9 mouse cellular contexts compared by ENCODE assay signal in genomic region chr13:64368596-64368995, GRCm38 (mm10). TPM values are rescaled to one million over a fixed set of nuclear protein-coding genes. Genes with fewer than 3 reads are reported as not detected.
DNase-seq lines count a peak whose midpoint lies in the region; ATAC-seq and TF ChIP-seq lines count a peak whose summit lies in the region.
"Had no signal": no experiment of that assay in that cellular context is flagged by ENCODE, and none has a peak within 500 bp of the region (broad histone marks: within the 10 kb centered on the region; RNA-seq: fewer than 3 reads in every experiment).

No protein-coding gene starts in this region.

- H3K79me2 ChIP-seq in liver, adult 2 months (ENCODE audit: control insufficient read depth, insufficient read depth, low read length), result peaks cover 9% of the 10 kb centered on the region; the same call in 1 of the 2 replicates

- peaks cover 25% of the 10 kb centered on the region for H3K4me1 ChIP-seq in liver, adult 2 months (ENCODE audit: control insufficient read depth, insufficient read depth, low read length)
- peaks cover 8% of the 10 kb centered on the region; the same call in 1 of the 2 replicates for H3K4me1 ChIP-seq in forebrain, postnatal 0 days (ENCODE audit: insufficient read depth)
- H3K4me1 ChIP-seq in intestine, postnatal 0 days (replicated peaks; ENCODE audit: control insufficient read depth, insufficient read depth, low read length), result no peaks in the 10 kb centered on the region
- peaks cover 16% of the 10 kb centered on the region for H3K4me1 ChIP-seq in neural tube, embryonic 13.5 days (replicated peaks)

- peak overlapping the region; percentile 33 for H3K27ac ChIP-seq in liver, adult 2 months (replicated peaks; ENCODE audit: insufficient read depth, low read depth, low read length)
- H3K27ac ChIP-seq in forebrain, postnatal 0 days (ENCODE audit: low read depth, low read length), result no peak overlapping the region
- no peak overlapping the region for H3K27ac ChIP-seq in intestine, postnatal 0 days (ENCODE audit: low read depth, low read length)
- H3K27ac ChIP-seq in neural tube, embryonic 13.5 days (replicated peaks), result no peak overlapping the region

- no peak for DNase-seq in liver, adult 2 months (ENCODE audit: extremely low read depth, low read depth, low spot score)
- DNase-seq in liver, result no peak
- no peak for DNase-seq in forebrain, postnatal 0 days
- DNase-seq in cerebellum, postnatal 36 days, result no peak
- DNase-seq in Muller cell, postnatal 12 days (ENCODE audit: inconsistent ontology term), result no peak
- DNase-seq: cerebellum, adult 11 months had no signal

- H3K27me3 ChIP-seq in liver, adult 2 months (ENCODE audit: control insufficient read depth, insufficient read depth, low read length), result no peaks in the 10 kb centered on the region
- H3K27me3 ChIP-seq in forebrain, postnatal 0 days (ENCODE audit: insufficient read depth, low read length), result no peaks in the 10 kb centered on the region
- no peaks in the 10 kb centered on the region for H3K27me3 ChIP-seq in intestine, postnatal 0 days (replicated peaks; ENCODE audit: control insufficient read depth, insufficient read depth, low read length)
- no peaks in the 10 kb centered on the region for H3K27me3 ChIP-seq in neural tube, embryonic 13.5 days
- H3K27me3 ChIP-seq: Patski had no signal

- TF ChIP-seq POLR2A in liver, adult 2 months (IDR thresholded peaks at IDR 0.05; ENCODE audit: extremely low read depth, insufficient read depth, low read length), result no peak

- 50% methylated on average over 1 of the region's 1 CpGs for WGBS in liver, adult 2 months
- 90% methylated on average over 1 of the region's 1 CpGs for WGBS in forebrain, postnatal 0 days
- 100% methylated on average over 1 of the region's 1 CpGs for WGBS in intestine, postnatal 0 days
- 75% methylated on average over 1 of the region's 1 CpGs for WGBS in neural tube, embryonic 13.5 days

- H3K9me3 ChIP-seq in forebrain, postnatal 0 days (ENCODE audit: low read length), result no peaks in the 10 kb centered on the region
- no peaks in the 10 kb centered on the region for H3K9me3 ChIP-seq in intestine, postnatal 0 days (ENCODE audit: control insufficient read depth)
- H3K9me3 ChIP-seq in neural tube, embryonic 13.5 days, result no peaks in the 10 kb centered on the region

- peak overlapping the region; percentile 92; the same call in 1 of the 2 replicates for H3K4me2 ChIP-seq in forebrain, postnatal 0 days (ENCODE audit: low read depth)
- peak overlapping the region; percentile 90 for H3K4me2 ChIP-seq in intestine, postnatal 0 days (replicated peaks; ENCODE audit: low read depth)
- H3K4me2 ChIP-seq in neural tube, embryonic 13.5 days, result peak overlapping the region; percentile 81

- ATAC-seq in forebrain, postnatal 0 days, result no peak
- no peak for ATAC-seq in intestine, postnatal 0 days
- ATAC-seq in neural tube, embryonic 13.5 days (ENCODE audit: low read depth), result no peak
- ATAC-seq: Patski had no signal

- no peak for TF ChIP-seq CTCF in liver, adult 2 months (IDR thresholded peaks at IDR 0.05; ENCODE audit: low read depth, low read length)
- TF ChIP-seq CTCF in forebrain, postnatal 0 days (IDR thresholded peaks at IDR 0.05; ENCODE audit: low read depth), result no peak
- no peak for TF ChIP-seq CTCF in intestine, postnatal 0 days (IDR thresholded peaks at IDR 0.05; ENCODE audit: low read depth)

- peak overlapping the region; percentile 94 for H3K4me3 ChIP-seq in liver, adult 2 months (ENCODE audit: insufficient read depth, low read depth, low read length)
- peak overlapping the region; percentile 81; the same call in 1 of the 2 replicates for H3K4me3 ChIP-seq in forebrain, postnatal 0 days (ENCODE audit: low read depth, low read length)
- peak overlapping the region; percentile 93 for H3K4me3 ChIP-seq in intestine, postnatal 0 days (ENCODE audit: low read depth, low read length)
- peak overlapping the region; percentile 83; the same call in 1 of the 2 replicates for H3K4me3 ChIP-seq in neural tube, embryonic 13.5 days

- H3K9ac ChIP-seq in liver, adult 2 months (ENCODE audit: low read depth, low read length), result peak overlapping the region; percentile 80
- no peak overlapping the region for H3K9ac ChIP-seq in forebrain, postnatal 0 days
- H3K9ac ChIP-seq in intestine, postnatal 0 days (ENCODE audit: low read depth, low read length), result no peak overlapping the region
- H3K9ac ChIP-seq in neural tube, embryonic 13.5 days, result peak overlapping the region; percentile 82; the same call in 1 of the 2 replicates

- peaks cover 48% of the 10 kb centered on the region for H3K36me3 ChIP-seq in liver, adult 2 months (ENCODE audit: control insufficient read depth, insufficient read depth, low read length)
- H3K36me3 ChIP-seq in forebrain, postnatal 0 days (ENCODE audit: insufficient read depth), result peaks cover 27% of the 10 kb centered on the region
- H3K36me3 ChIP-seq in intestine, postnatal 0 days (ENCODE audit: control insufficient read depth, insufficient read depth), result peaks cover 40% of the 10 kb centered on the region
- peaks cover 40% of the 10 kb centered on the region for H3K36me3 ChIP-seq in neural tube, embryonic 13.5 days

RNA-seq across cellular contexts. Expression of gene Ctsl, which starts 2.1 kb away (rescaled TPM):
- total RNA-seq in liver, adult 2 months (2014; rRNA removed), result 624 and 654 TPM in 2 replicates
- 252 and 300 TPM in 2 replicates for polyA plus RNA-seq in liver, adult 2 months (2012; rRNA removed)
- 138 and 149 TPM in 2 replicates for total RNA-seq in forebrain, postnatal 0 days (2014; rRNA removed)
- polyA plus RNA-seq in forebrain, postnatal 0 days (2015; fragmentation: Nextera tagmentation; extraction: Ambion mirVana), result 161 and 182 TPM in 2 replicates
- polyA plus RNA-seq in intestine, postnatal 0 days (2015; fragmentation: Nextera tagmentation; extraction: Ambion mirVana), result 1,058 and 1,193 TPM in 2 replicates
- 169 and 171 TPM in 2 replicates for polyA plus RNA-seq in neural tube, embryonic 13.5 days (2015; fragmentation: Nextera tagmentation; extraction: Ambion mirVana)

RNA-seq across cellular contexts. Expression of gene Aaed1, which starts 56.1 kb away (rescaled TPM):
- total RNA-seq in liver, adult 2 months (2014; rRNA removed), result 83.4 and 84.2 TPM in 2 replicates
- 20.8 and 21.1 TPM in 2 replicates for polyA plus RNA-seq in liver, adult 2 months (2012; rRNA removed)
- total RNA-seq in forebrain, postnatal 0 days (2014; rRNA removed), result 9.8 and 13.5 TPM in 2 replicates
- 7.2 and 9.1 TPM in 2 replicates for polyA plus RNA-seq in forebrain, postnatal 0 days (2015; fragmentation: Nextera tagmentation; extraction: Ambion mirVana)
- polyA plus RNA-seq in intestine, postnatal 0 days (2015; fragmentation: Nextera tagmentation; extraction: Ambion mirVana), result 28.9 and 29.9 TPM in 2 replicates
- 17.8 and 20.9 TPM in 2 replicates for polyA plus RNA-seq in neural tube, embryonic 13.5 days (2015; fragmentation: Nextera tagmentation; extraction: Ambion mirVana)

Comparison
In these comparisons a context has a peak if more than half of its experiments do, and no peak if none do; other contexts are left out.
1. H3K9ac ChIP-seq: peak in liver, adult 2 months (single experiment) and neural tube, embryonic 13.5 days (single experiment); none in forebrain, postnatal 0 days (single experiment) and intestine, postnatal 0 days (single experiment).
2. Peak in every context shown above with its lines, with median percentiles within 50 percentile points of each other: H3K4me3 ChIP-seq and H3K4me2 ChIP-seq.